Mouse (Mus musculus) forebrain, embryonic 14.5 days (tissue): ENCODE data around the gene Ptprf. TPM values are rescaled to one million over a fixed set of nuclear protein-coding genes. Genes with fewer than 3 reads are reported as not detected.

ENCODE experiments used
- ATAC-seq: fragments of 200-750 bp; cut with Nextera tagmentation; 2 replicates; pipeline ENCODE4 v1.8.0; 2017; ENCODE audit warnings: mild to moderate bottlenecking, moderate library complexity
- DNase-seq: peaks from one replicate; pipeline ENCODE4 v3.0.0-alpha.2; 2015; ENCODE audit warnings: low spot score
- H3K27ac ChIP-seq: fragments of 300-500 bp; sonication (generic); 2 replicates; pipeline ENCODE4 v1.5.1; 2014; ENCODE audit warnings: low read depth, mild to moderate bottlenecking, control low read depth, low read length, moderate library complexity
- H3K27me3 ChIP-seq: fragments of 300-500 bp; sonication (generic); replicated peaks from 2 replicates; pipeline ENCODE4 v1.6.1; 2014; ENCODE audit warnings: low read length, control low read depth, mixed read lengths; ENCODE audit not compliant: control insufficient read depth, insufficient read depth
- H3K36me3 ChIP-seq: fragments of 300-500 bp; sonication (generic); 2 replicates; pipeline ENCODE4 v1.6.1; 2014; ENCODE audit warnings: low read length, control low read depth; ENCODE audit not compliant: control insufficient read depth, insufficient read depth
- H3K4me1 ChIP-seq: fragments of 300-500 bp; sonication (generic); 2 replicates; pipeline ENCODE4 v1.6.1; 2014; ENCODE audit warnings: antibody characterized with exemption, low read length, control low read depth; ENCODE audit not compliant: control insufficient read depth, insufficient read depth
- H3K4me2 ChIP-seq: fragments of 300-500 bp; sonication (generic); 2 replicates; pipeline ENCODE4 v1.6.1; 2014; ENCODE audit warnings: mild to moderate bottlenecking, control low read depth, low read length
- H3K4me3 ChIP-seq: fragments of 300-500 bp; sonication (generic); 2 replicates; pipeline ENCODE4 v1.5.1; 2014; ENCODE audit warnings: low read depth, low read length, control low read depth
- H3K9ac ChIP-seq: fragments of 300-500 bp; sonication (generic); 2 replicates; pipeline ENCODE4 v1.6.1; 2014; ENCODE audit warnings: mild to moderate bottlenecking, low read length, control low read depth, moderate library complexity
- H3K9me3 ChIP-seq: fragments of 300-500 bp; sonication (generic); replicated peaks from 2 replicates; pipeline ENCODE4 v1.6.1; 2016; ENCODE audit warnings: low read length, control low read depth, mixed read lengths; ENCODE audit not compliant: control insufficient read depth
- WGBS: fragments of 180-500 bp; shearing (Covaris S2); extraction: QIAGEN DNeasy Blood & Tissue Kit; methylation state at CpG from one replicate; pipeline ENCODE4 v1.1.7; 2014; 5-methylcytosine and 5-hydroxymethylcytosine counted together
- polyA plus RNA-seq: library from polyadenylated mRNA; unstranded; fragments of >200 nt; fragmentation: Nextera tagmentation; extraction: Ambion mirVana; gene quantifications from 2 replicates; pipeline ENCODE4 v1.2.1, GENCODE M21; 2014

Gene Ptprf
- polyA plus RNA-seq, 1 experiment from 2014 or later: 42.0 TPM

- Histone ChIP-seq H3K9me3 (no peaks in the 10 kb centered on the region), H3K4me3 (no peak overlapping the region), H3K4me2 (no peak overlapping the region), H3K27me3 (no peaks in the 10 kb centered on the region), H3K36me3 (peaks cover 95% of the 10 kb centered on the region), H3K9ac (no peak overlapping the region), H3K27ac (no peak overlapping the region), H3K4me1 (no peaks in the 10 kb centered on the region)
- DNase-seq (no peak), ATAC-seq (no peak)
- 73% methylated on average over 6 of the region's 6 CpGs for WGBS
These were observed 71.7 kb downstream of the Ptprf start for GRCm38 (mm10) chr4:118219487-118219886.

DNA sequence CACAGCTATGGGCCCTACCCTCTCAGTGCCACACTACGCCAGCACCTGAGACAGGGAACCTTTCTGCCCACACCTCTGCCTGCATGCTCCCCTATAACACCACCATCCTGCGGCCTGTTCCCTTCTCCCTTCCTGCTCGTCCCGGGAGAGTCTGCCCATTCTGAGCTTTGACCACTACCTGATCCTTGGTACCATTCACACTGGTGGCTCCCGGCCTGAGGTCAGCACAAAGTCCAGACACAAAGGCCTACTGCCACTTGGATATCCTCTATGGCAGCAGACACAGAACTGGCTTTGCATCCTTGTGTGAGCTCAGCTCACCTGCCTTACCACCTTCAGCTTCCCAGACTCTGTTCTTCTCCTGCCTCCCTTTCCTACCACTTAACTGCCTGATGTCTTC lies 72.7 kb downstream of the Ptprf start:
- H3K36me3 ChIP-seq: peaks cover 95% of the 10 kb centered on the region
- no peaks in the 10 kb centered on the region for H3K27me3 ChIP-seq
- ATAC-seq (no peak), DNase-seq (no peak)
- H3K27ac ChIP-seq: no peak overlapping the region
- no peaks in the 10 kb centered on the region for H3K9me3 ChIP-seq
- H3K4me2 ChIP-seq: no peak overlapping the region
- H3K9ac ChIP-seq: no peak overlapping the region
- 88% methylated on average over 5 of the region's 5 CpGs for WGBS
- H3K4me1 ChIP-seq: no peaks in the 10 kb centered on the region
- H3K4me3 ChIP-seq: no peak overlapping the region

DNA sequence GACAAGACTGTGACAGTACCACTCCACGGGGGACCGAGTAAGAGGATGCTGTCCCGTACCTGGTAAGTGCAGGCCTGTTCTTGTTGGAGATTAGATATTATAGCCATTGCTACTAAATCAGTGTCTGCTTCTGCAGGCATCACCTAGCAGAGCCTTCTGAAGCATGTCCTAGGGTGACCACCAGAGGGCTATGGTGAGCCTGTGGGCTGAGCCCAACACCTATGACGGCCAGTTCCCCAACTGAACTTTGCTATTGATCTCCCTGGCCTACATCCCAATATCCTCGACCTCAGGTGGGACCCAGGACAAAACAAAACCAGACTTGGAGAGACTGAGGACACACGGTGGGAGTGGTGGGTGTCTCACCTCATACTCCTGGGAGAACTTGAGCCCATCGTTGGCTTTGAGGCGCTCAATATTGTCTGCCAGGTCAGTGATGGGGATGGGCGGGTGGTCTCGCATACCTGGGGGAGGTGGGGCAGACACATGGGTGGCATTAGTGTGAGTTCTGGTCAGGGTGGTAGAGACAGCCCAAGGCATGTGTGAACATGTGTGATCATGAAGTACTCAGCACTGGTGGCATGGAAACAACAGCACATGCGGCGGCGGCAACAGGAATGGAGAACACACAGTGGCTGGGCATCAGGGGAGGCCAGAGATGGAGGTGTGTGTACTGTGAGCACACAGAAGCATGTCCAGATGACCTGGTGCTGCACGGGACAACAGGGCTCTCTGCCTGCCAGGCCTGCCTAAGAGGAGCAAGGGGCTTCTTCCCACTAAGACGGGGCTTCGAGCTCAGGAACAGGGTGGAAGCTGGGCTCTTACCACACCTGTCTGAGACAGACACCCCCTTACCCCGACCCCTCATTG lies 74.2 kb downstream of the Ptprf start:
- DNase-seq (peak; percentile 69), ATAC-seq (peak; percentile 68)
- Histone ChIP-seq H3K4me3 (no peak overlapping the region), H3K4me1 (no peaks in the 10 kb centered on the region), H3K4me2 (no peak overlapping the region), H3K9ac (no peak overlapping the region), H3K36me3 (peaks cover 95% of the 10 kb centered on the region), H3K27ac (no peak overlapping the region), H3K9me3 (no peaks in the 10 kb centered on the region), H3K27me3 (no peaks in the 10 kb centered on the region)
- whole genome bisulfite sequencing: 82% methylated on average over 17 of the region's 17 CpGs

DNA sequence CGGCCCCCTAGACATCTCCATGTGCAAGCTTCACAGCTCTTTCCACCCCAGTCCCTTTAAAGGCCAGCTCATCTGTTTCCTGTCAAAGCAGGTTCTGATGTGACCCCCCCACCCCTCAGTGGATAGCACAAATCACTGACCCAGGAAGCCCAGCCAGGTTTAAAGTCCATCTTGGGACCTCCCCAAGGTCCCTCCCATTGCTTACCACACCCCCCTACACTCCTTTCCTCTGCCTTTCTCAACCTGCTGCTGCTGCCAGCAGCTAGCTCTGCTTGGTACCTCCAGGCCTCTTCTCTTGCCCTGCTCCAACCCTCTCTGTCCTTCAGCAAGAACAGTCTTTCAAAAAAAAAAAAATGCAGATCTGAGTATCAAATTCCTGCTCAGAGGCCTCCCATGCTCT lies 76.3 kb downstream of the Ptprf start:
- ATAC-seq (no peak), DNase-seq (no peak)
- H3K4me1 ChIP-seq: no peaks in the 10 kb centered on the region
- H3K27ac ChIP-seq: no peak overlapping the region
- 100% methylated on average over 1 of the region's 1 CpGs for WGBS
- H3K4me3 ChIP-seq: no peak overlapping the region
- no peak overlapping the region for H3K9ac ChIP-seq
- H3K4me2 ChIP-seq: no peak overlapping the region
- H3K9me3 ChIP-seq: no peaks in the 10 kb centered on the region
- H3K36me3 ChIP-seq: peaks cover 96% of the 10 kb centered on the region
- no peaks in the 10 kb centered on the region for H3K27me3 ChIP-seq

DNA sequence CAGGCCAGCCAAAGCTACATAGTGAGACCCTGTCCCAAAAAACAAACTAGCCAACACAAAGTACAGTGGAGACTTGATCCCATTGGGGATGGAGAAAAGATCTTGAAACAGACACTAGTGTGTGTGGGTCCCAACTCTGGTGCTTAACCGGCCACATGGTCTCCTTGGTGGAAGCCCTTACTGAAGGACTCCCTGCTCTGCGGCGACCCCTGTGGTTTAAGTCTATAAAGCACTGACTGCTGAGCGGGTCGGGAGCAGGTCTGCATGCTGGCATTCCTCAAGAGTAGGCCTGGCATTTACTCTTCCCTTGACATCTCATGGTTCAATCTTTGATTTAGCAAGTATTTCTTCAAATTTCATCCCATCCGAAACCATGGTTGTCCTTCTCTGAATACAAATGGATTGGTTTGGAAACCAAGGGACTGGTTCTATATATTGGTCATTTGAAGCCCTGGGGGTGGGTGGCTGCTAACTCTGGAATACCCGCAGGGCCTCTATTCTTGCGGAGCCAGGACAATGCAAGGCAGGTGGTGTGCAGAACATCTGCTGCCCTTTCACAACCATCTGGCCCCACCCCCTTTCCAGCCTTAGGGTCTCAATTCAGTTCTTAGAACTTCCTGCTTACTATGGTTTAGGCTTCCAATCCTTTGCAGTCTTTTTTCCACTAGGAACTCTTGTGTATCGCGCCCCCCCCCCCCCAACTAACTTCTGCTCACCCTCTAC lies 84.1 kb downstream of the Ptprf start:
- 58% methylated on average over 10 of the region's 10 CpGs for WGBS
- no peak overlapping the region for H3K4me3 ChIP-seq
- H3K36me3 ChIP-seq: peaks cover 42% of the 10 kb centered on the region
- H3K27ac ChIP-seq: no peak overlapping the region
- no peak overlapping the region for H3K9ac ChIP-seq
- no peaks in the 10 kb centered on the region for H3K4me1 ChIP-seq
- no peak for ATAC-seq
- H3K27me3 ChIP-seq: no peaks in the 10 kb centered on the region
- H3K4me2 ChIP-seq: no peak overlapping the region
- DNase-seq: no peak
- H3K9me3 ChIP-seq: no peaks in the 10 kb centered on the region

- H3K9ac ChIP-seq: no peak overlapping the region
- no peaks in the 10 kb centered on the region for H3K9me3 ChIP-seq
- no peak for DNase-seq
- H3K4me3 ChIP-seq: no peak overlapping the region
- no peaks in the 10 kb centered on the region for H3K27me3 ChIP-seq
- 91% methylated on average over 2 of the region's 2 CpGs for WGBS
- no peak overlapping the region for H3K27ac ChIP-seq
- no peaks in the 10 kb centered on the region for H3K4me1 ChIP-seq
- ATAC-seq: no peak
- H3K4me2 ChIP-seq: no peak overlapping the region
- H3K36me3 ChIP-seq: peaks cover 31% of the 10 kb centered on the region
These were observed 85.3 kb downstream of the Ptprf start for GRCm38 (mm10) chr4:118205906-118206305.

- WGBS: 95% methylated on average over 2 of the region's 2 CpGs
- Histone ChIP-seq H3K4me3 (no peak overlapping the region), H3K27ac (no peak overlapping the region), H3K36me3 (no peaks in the 10 kb centered on the region), H3K9me3 (no peaks in the 10 kb centered on the region), H3K4me1 (no peaks in the 10 kb centered on the region), H3K9ac (no peak overlapping the region), H3K27me3 (no peaks in the 10 kb centered on the region), H3K4me2 (no peak overlapping the region)
- no peak for ATAC-seq
- no peak for DNase-seq
These were observed 92.1 kb downstream of the Ptprf start for GRCm38 (mm10) chr4:118199093-118199492.

DNA sequence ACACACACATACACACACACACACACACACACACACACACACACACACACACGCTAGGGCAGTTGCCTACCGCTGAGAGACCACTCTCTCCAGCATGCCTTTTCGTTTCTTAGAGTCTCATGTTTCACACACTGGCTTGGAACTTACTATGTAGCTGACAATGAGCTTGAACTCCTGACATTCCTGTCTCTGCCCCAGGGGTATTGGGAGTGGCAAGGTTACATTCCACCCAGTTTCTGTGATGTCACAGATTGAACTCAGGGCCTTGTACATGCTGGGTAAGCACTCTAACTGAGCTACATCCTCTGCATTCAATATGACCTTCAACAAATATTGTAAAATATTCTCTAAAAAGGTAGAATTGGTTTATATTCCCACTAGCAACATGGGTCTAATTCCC lies 92.6 kb downstream of the Ptprf start:
- H3K27me3 ChIP-seq: no peaks in the 10 kb centered on the region
- H3K9me3 ChIP-seq: no peaks in the 10 kb centered on the region
- no peak for ATAC-seq
- no peak overlapping the region for H3K9ac ChIP-seq
- no peaks in the 10 kb centered on the region for H3K4me1 ChIP-seq
- H3K36me3 ChIP-seq: no peaks in the 10 kb centered on the region
- 85% methylated on average over 3 of the region's 3 CpGs for WGBS
- no peak overlapping the region for H3K4me3 ChIP-seq
- no peak for DNase-seq
- no peak overlapping the region for H3K4me2 ChIP-seq
- no peak overlapping the region for H3K27ac ChIP-seq

DNA sequence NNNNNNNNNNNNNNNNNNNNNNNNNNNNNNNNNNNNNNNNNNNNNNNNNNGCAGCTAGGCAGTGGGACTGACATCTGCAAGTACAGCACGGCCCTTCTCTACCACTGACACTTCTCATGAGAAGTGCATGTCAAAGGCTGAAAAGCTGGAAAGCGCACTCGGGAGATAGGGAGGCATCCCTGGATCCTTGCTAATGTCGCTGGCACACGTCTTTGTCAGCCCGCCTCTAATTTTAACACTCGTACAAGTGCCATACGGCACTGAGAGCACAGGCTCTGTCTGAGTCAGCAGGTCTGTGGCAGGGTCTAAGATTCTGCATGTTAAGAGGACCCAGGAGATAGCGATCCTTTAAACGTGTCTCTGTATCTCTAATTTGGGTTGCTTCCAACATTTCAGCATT lies 95.0 kb downstream of the Ptprf start:
- no peak for ATAC-seq
- 87% methylated on average over 10 of the region's 10 CpGs for WGBS

More for the DNA sequence above, 95.0 kb downstream of the Ptprf start:
- Histone ChIP-seq H3K36me3 (no peaks in the 10 kb centered on the region), H3K4me3 (no peak overlapping the region), H3K9me3 (no peaks in the 10 kb centered on the region), H3K27me3 (no peaks in the 10 kb centered on the region), H3K27ac (no peak overlapping the region), H3K4me2 (no peak overlapping the region), H3K9ac (no peak overlapping the region), H3K4me1 (no peaks in the 10 kb centered on the region)
- no peak for DNase-seq
